Mouse (Mus musculus) heart, postnatal 14 days (tissue): ENCODE data around the gene Cyp2j13. TPM values are rescaled to one million over a fixed set of nuclear protein-coding genes. Genes with fewer than 3 reads are reported as not detected.
"Not testable (repeated sequence)": the region's sequence is repeated elsewhere in the genome, so short reads cannot be mapped to it uniquely, and the experiment has no call there.

ENCODE experiments used
- DNase-seq, 2 experiments: peaks; one replicate each; pipeline ENCODE4 v3.0.0; 2021 to 2022
- intact Hi-C: fragments of 180-260 bp; cut with DNase I; formaldehyde crosslinking; loops from one replicate; pipeline ENCODE4 v1.15.1; 2025
- long read RNA-seq, 2 experiments: library from polyadenylated mRNA; stranded (forward); transcript quantifications; one replicate each; pipeline ENCODE4 v2.0.0; 2021
- total RNA-seq, 2 experiments: library from RNA; stranded (reverse); gene quantifications; 2 replicates each; pipeline ENCODE4 v1.2.3; 2021

Cyp2j13 gene
- total RNA-seq, result not detected
- long read RNA-seq, experiment 1, result 0 reads
- long read RNA-seq, experiment 2, partial matches to known transcripts, result 0 of 1 reads
- long read RNA-seq, experiment 2, other reads (novel, unspliced or antisense), result 1 of 1 reads

DNA sequence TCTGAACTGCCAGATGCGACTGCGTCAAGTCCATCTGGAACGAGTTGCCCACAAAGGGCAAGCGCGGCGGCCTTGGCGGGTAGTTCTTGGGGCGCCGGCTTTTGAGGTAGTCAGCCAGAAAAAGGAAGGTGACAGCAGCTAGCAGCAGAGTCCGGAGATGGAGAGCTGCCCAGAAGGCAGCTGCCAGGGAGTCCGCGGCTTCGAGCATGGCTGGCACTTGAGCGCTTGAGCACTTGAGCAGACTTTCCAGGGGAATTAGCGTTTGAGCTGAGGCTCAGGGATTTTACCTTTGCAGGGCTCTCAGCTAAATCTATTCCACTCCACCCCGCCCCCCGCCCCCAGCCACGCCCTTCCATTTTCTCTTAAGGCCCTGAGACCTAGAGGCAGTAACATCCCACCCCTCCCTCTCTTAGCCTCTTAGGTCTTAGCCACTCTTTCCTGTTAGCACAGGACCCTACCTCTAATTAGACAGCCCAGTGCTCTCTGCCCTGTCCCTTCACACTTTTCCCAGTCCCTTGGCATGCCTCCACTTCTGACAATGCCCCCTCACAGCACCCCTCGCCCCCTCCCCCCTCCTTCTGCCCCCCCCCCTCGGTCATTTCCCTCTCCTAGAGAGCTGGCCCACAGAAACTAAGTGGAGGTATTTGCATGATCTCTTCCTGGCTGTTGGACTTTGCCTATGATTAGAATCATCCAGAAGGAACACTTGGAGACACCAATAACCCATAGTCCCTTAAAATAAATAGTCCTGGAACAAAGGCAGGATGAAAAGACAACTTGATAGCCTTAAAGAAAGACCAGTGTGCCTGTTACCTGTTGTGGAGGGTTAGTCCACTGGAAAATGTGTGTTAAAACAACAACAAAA lies at the start of gene Cyp2j13:
Gene Cyp2j13 (minus strand): TSS at position 286 of the 865 bp plus-strand sequence.
- intact Hi-C loops, result no loop called here

GRCm38 (mm10) chr4:96096841-96097240 lies 19.5 kb upstream of the Cyp2j13 start:
- intact Hi-C loops, result no loop called here
- no peak for DNase-seq

More for the DNA sequence above, at the start of gene Cyp2j13:
- peak; percentile 8 to 23 for DNase-seq

DNA sequence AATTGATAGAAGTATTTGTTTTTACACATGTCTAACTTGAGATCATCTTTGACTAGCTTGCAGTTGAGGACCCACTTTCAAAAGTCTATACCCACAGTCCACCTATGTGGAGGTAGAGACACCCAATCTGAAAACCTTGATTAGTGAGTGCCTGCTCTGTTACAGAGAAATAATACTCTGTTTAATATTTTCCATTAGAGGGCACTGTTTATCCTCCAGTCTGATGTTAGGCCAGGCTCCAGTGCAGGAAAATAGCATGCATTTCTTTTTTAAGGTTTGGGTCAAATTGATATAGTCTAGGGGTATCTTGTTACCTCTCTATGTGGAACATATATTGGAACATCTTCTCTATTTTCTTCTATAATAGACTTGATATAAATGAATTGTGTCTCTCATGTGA lies 14.5 kb upstream of the Cyp2j13 start:
- intact Hi-C loops, result no loop called here

DNA sequence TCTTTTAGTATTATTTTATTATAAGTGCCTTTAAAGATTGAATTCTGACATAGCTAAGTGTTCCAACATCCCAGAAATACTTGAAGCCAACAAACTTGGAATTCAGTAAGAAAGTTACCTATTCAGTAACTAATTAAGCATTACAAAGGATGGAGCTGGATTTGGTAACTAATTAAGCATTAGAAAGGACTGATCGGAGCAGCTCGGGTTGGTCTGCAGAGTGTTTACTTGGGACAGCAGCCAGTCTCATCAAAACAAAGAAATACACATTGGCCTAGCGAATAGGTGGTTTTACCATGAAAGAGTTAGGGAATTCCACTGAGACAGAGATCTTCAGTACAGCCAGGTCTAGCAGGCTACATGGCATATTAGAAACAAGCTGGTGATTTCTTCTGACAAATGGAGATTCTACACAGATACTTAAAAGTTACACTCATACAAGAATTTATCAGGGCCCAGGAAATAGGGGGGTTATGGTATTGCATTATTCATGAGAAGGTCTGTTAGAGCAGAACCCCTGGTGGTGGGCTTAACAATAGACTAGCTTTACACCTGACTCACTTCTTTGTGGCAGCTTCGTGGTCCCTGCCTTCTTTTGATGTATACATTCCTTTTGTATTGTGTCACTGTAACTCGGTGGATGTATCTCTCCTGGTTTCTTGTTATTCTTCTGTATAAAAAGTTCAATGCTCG lies 12.2 kb upstream of the Cyp2j13 start:
- DNase-seq, intact Hi-C loops: not testable (repeated sequence)

More for the DNA sequence above, 14.5 kb upstream of the Cyp2j13 start:
- DNase-seq, result no peak

DNA sequence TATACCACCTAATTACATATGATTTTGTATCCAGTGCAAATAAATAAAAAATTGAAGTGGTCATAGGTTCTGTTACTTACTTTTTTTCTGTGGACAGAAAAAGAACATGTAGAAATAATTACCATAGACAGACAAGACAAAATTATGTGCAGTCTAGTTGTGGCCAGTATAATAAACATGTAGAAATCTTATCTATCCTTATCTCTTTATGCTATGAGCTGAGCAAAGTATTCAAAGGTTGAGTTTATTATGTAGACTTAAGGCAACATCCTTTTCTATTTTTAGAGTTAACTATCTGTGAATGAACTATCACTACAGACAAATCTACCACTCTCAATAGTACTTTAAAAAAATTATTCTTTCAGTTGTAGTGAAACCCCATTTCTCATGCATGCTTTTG lies 962 bp upstream of the Cyp2j13 start:
- DNase-seq, result no peak
- intact Hi-C loops, result no loop called here

DNA sequence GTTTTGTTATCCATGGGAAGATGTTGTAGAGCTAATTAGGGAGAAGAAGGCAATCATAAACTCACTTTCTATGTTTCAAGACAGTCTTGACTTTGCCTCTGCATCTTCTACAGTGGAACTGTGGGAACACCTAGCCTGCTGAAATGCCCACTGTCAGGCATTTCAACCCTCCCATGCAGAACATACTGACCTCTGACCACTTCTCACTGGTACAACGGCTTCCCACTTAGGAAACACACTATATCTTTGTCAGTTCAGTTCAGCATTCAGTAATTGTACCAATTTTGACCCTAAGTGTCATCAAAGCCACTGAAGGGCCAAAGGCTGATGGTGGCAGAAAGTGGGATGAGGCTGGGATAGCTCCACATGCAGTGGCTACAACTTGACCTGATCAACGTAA lies 15.3 kb downstream of the Cyp2j13 start:
- intact Hi-C loops, result no loop called here
- no peak for DNase-seq

DNA sequence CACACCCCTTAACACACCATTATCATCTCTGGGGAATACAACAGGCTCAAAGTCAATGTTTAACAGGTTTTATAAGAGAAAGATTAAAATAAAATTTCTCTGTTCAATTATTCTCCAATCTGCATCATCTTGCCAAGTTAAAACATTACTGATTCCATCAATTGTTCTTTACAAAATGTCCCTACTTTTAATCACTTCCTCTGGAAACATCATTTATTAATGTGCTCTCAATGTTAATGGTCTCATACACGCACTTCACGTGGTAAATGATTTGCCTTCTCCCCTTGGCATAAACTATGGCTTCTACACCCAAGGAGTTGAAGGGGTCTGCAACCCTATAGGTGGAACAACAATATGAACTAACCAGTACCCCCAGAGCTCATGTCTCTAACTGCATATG lies 17.2 kb downstream of the Cyp2j13 start:
- intact Hi-C loops, result no loop called here
- DNase-seq, result no peak

GRCm38 (mm10) chr4:96028412-96028811 lies 48.9 kb downstream of the Cyp2j13 start:
- DNase-seq, result no peak
- intact Hi-C loops, result no loop called here

DNA sequence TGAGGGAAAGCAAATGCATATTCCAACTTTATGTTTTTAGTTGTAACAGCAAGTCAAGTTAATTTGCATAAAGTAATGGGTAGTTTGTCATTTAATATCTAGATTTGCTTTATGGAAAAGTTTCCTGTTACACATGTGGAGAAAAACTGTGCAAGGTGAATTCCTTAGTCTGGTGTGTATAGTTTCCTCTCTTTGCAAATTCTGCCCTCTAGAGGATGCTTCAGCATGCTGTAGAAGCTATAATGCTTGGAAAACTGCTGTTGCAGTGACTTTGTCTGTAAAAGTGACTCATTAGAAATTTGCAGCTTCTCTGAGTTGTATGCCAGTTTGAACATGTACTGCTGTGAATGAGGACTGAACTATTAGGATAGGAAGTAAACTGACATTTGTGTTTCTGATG lies 54.5 kb downstream of the Cyp2j13 start:
- intact Hi-C loops, result no loop called here
- no peak for DNase-seq

- no peak for DNase-seq
- intact Hi-C loops, result no loop called here
Measured at GRCm38 (mm10) chr4:96016875-96017274, 60.5 kb downstream of the Cyp2j13 start.

GRCm38 (mm10) chr4:95982221-95982620 lies 95.1 kb downstream of the Cyp2j13 start:
- DNase-seq, intact Hi-C loops: not testable (repeated sequence)

Other genes starting within 250 kb of the Cyp2j13 start
- gene Hook1, start 110.3 kb downstream of the Cyp2j13 start, total RNA-seq, result 1 to 10 TPM; 5.3 to 6.4 TPM
- gene Cyp2j12, start 63.6 kb upstream of the Cyp2j13 start, total RNA-seq, result not detected
- not detected for gene Cyp2j7, start 159.1 kb upstream of the Cyp2j13 start, total RNA-seq